Mouse (Mus musculus) ES-E14 (cell line): ENCODE measurements around the gene Rmnd1.

Experiments used
- CHD2 ChIP-seq: IDR thresholded peaks from 2 replicates; pipeline ENCODE4 v1.6.1; 2014; ENCODE audit warnings: mild to moderate bottlenecking, low read depth, low read length, inconsistent platforms
- HCFC1 ChIP-seq: IDR thresholded peaks from 2 replicates; pipeline ENCODE4 v1.6.1; 2012; ENCODE audit warnings: low read length, inconsistent platforms, borderline replicate concordance; ENCODE audit not compliant: insufficient read depth
- MAFK ChIP-seq: IDR thresholded peaks from 2 replicates; pipeline ENCODE4 v1.6.1; 2014; ENCODE audit warnings: mild to moderate bottlenecking, low read depth, low read length, inconsistent platforms; ENCODE audit not compliant: insufficient read depth
- ZNF384 ChIP-seq: IDR thresholded peaks from 2 replicates; pipeline ENCODE4 v1.6.1; 2012; ENCODE audit warnings: low read depth, low read length, inconsistent platforms

DNA sequence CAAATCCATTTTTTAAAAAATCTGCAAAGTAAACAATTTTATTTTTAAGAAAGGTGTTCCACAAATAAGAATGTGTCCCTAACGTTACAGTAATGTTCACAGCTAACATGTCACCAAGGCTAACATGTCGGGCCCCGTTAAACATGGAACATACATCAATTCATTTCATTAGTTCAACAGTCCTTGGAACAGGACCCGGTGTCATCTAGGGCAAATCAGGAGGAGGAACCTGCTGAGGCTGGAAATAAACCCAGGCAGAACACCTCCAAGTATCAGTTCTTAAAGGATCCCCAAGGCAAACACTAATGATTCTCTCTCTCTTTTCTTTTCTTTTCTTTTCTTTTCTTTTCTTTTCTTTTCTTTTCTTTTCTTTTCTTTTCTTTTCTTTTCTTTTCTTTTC is 57.5 kb downstream of the Rmnd1 start:
- TF ChIP-seq ZNF384 (no peak), HCFC1 (no peak), MAFK (no peak), CHD2 (no peak)
